Mouse (Mus musculus): ENCODE results near the gene Gm5134. TPM values are rescaled to one million over a fixed set of nuclear protein-coding genes. Genes with fewer than 3 reads are reported as not detected.

The Gm5134 gene
- polyA plus RNA-seq, 1 experiment from 2014 or later: not detected

GRCm38 (mm10) chr10:75930304-75930703 lies 24.0 kb upstream of the Gm5134 start:
- Histone ChIP-seq H3K9me3 (no peaks in the 10 kb centered on the region), H3K4me2 (peak overlapping the region; percentile 92; the same call in 1 of the 2 replicates), H3K27me3 (replicated peaks) (0 out of 2 replicates have a peak, but pooled peaks cover 5% of the 10 kb centered on the region), H3K4me3 (replicated peaks) (no peak overlapping the region), H3K9ac (no peak overlapping the region), H3K4me1 (peaks cover 30% of the 10 kb centered on the region), H3K36me3 (peaks cover 12% of the 10 kb centered on the region; the same call in 1 of the 2 replicates), H3K27ac (no peak overlapping the region)
- no peak for ATAC-seq (ENCODE audit: insufficient read depth, low FRiP score, low read depth)
- 19% methylated on average over 6 of the region's 6 CpGs for WGBS

GRCm38 (mm10) chr10:75931311-75931710 lies 23.0 kb upstream of the Gm5134 start:
- Histone ChIP-seq H3K36me3 (0 out of 2 replicates have a peak, but pooled peaks cover 8% of the 10 kb centered on the region), H3K27me3 (replicated peaks) (0 out of 2 replicates have a peak, but pooled peaks cover 5% of the 10 kb centered on the region), H3K4me2 (peak overlapping the region; percentile 92), H3K9ac (peak overlapping the region; percentile 58; the same call in 1 of the 2 replicates), H3K4me1 (peaks cover 38% of the 10 kb centered on the region), H3K27ac (no peak overlapping the region), H3K4me3 (replicated peaks) (peak overlapping the region; percentile 55), H3K9me3 (no peaks in the 10 kb centered on the region)
- ATAC-seq (ENCODE audit: insufficient read depth, low FRiP score, low read depth): no peak
- WGBS: 10% methylated on average over 7 of the region's 7 CpGs

GRCm38 (mm10) chr10:75932081-75932678 lies 22.1 kb upstream of the Gm5134 start:
- under 1% methylated on average over 44 of the region's 44 CpGs for WGBS
- ATAC-seq (ENCODE audit: insufficient read depth, low FRiP score, low read depth): peak; percentile 69
- Histone ChIP-seq H3K27ac (peak overlapping the region; percentile 40), H3K9ac (peak overlapping the region; percentile 58), H3K4me3 (replicated peaks) (peak overlapping the region; percentile 55), H3K36me3 (no peaks in the 10 kb centered on the region), H3K9me3 (no peaks in the 10 kb centered on the region), H3K4me2 (peak overlapping the region; percentile 92), H3K4me1 (peaks cover 38% of the 10 kb centered on the region), H3K27me3 (replicated peaks) (0 out of 2 replicates have a peak, but pooled peaks cover 5% of the 10 kb centered on the region)

- H3K4me1 ChIP-seq: peaks cover 38% of the 10 kb centered on the region
- H3K9me3 ChIP-seq: no peaks in the 10 kb centered on the region
- no peak for ATAC-seq (ENCODE audit: insufficient read depth, low FRiP score, low read depth)
- peak within 1 kb of the TSS; percentile 40 for H3K27ac ChIP-seq
- H3K4me2 ChIP-seq: peak within 1 kb of the TSS; percentile 92
- H3K9ac ChIP-seq: peak within 1 kb of the TSS; percentile 58
- H3K36me3 ChIP-seq: no peaks in the 10 kb centered on the region
- WGBS: 36% methylated on average over 6 of the region's 6 CpGs
- 0 out of 2 replicates have a peak, but pooled peaks cover 5% of the 10 kb centered on the region for H3K27me3 ChIP-seq (replicated peaks)
- H3K4me3 ChIP-seq (replicated peaks): peak within 1 kb of the TSS; percentile 55
Measured at GRCm38 (mm10) chr10:75932891-75933290, 21.4 kb upstream of the Gm5134 start, which contains the start of gene Chchd10. Gene Chchd10 (plus strand): TSS chr10:75933130.

- Histone ChIP-seq H3K4me3 (replicated peaks) (no peak overlapping the region; the same call in 1 of the 2 replicates), H3K27ac (no peak overlapping the region), H3K9me3 (no peaks in the 10 kb centered on the region), H3K4me1 (peaks cover 36% of the 10 kb centered on the region), H3K4me2 (no peak overlapping the region; the same call in 1 of the 2 replicates), H3K27me3 (replicated peaks) (0 out of 2 replicates have a peak, but pooled peaks cover 5% of the 10 kb centered on the region), H3K36me3 (no peaks in the 10 kb centered on the region), H3K9ac (no peak overlapping the region)
- no peak for ATAC-seq (ENCODE audit: insufficient read depth, low FRiP score, low read depth)
- 50% methylated on average over 1 of the region's 1 CpGs for WGBS
Measured at GRCm38 (mm10) chr10:75934991-75935390, 19.3 kb upstream of the Gm5134 start.

- Histone ChIP-seq H3K4me1 (peaks cover 27% of the 10 kb centered on the region), H3K4me2 (peak within 1 kb of the TSS; percentile 82), H3K27me3 (replicated peaks) (0 out of 2 replicates have a peak, but pooled peaks cover 5% of the 10 kb centered on the region), H3K9me3 (no peaks in the 10 kb centered on the region), H3K4me3 (replicated peaks) (peak within 1 kb of the TSS; percentile 55), H3K9ac (peak within 1 kb of the TSS; percentile 29), H3K36me3 (no peaks in the 10 kb centered on the region), H3K27ac (no peak within 1 kb of the TSS)
- 2% methylated on average over 51 of the region's 51 CpGs for WGBS
- ATAC-seq (ENCODE audit: insufficient read depth, low FRiP score, low read depth): peak; percentile 80
Measured at GRCm38 (mm10) chr10:75935680-75936541, 18.4 kb upstream of the Gm5134 start, which contains the start of gene Mmp11. Gene Mmp11 (minus strand): TSS chr10:75936496.

GRCm38 (mm10) chr10:75936909-75937667 lies 17.2 kb upstream of the Gm5134 start:
- WGBS: 52% methylated on average over 18 of the region's 18 CpGs
- no peak overlapping the region for H3K4me3 ChIP-seq (replicated peaks)
- H3K9me3 ChIP-seq: no peaks in the 10 kb centered on the region
- H3K36me3 ChIP-seq: no peaks in the 10 kb centered on the region
- H3K4me2 ChIP-seq: 0 out of 2 replicates have a peak overlapping the region, but pooled peaks have one; percentile 14
- H3K27ac ChIP-seq: no peak overlapping the region
- no peaks in the 10 kb centered on the region for H3K27me3 ChIP-seq (replicated peaks)
- H3K9ac ChIP-seq: no peak overlapping the region
- no peak for ATAC-seq (ENCODE audit: insufficient read depth, low FRiP score, low read depth)
- peaks cover 15% of the 10 kb centered on the region; the same call in 1 of the 2 replicates for H3K4me1 ChIP-seq

GRCm38 (mm10) chr10:75937851-75938643 lies 16.3 kb upstream of the Gm5134 start:
- Histone ChIP-seq H3K4me3 (replicated peaks) (no peak overlapping the region), H3K27ac (no peak overlapping the region), H3K27me3 (replicated peaks) (no peaks in the 10 kb centered on the region), H3K4me1 (peaks cover 10% of the 10 kb centered on the region; the same call in 1 of the 2 replicates), H3K36me3 (no peaks in the 10 kb centered on the region), H3K4me2 (no peak overlapping the region), H3K9ac (no peak overlapping the region), H3K9me3 (no peaks in the 10 kb centered on the region)
- 50% methylated on average over 10 of the region's 10 CpGs for WGBS
- ATAC-seq (ENCODE audit: insufficient read depth, low FRiP score, low read depth): no peak

GRCm38 (mm10) chr10:75939481-75940234 lies 14.7 kb upstream of the Gm5134 start:
- ATAC-seq (ENCODE audit: insufficient read depth, low FRiP score, low read depth): no peak; the same call in 1 of the 2 replicates
- Histone ChIP-seq H3K4me3 (replicated peaks) (no peak overlapping the region; the same call in 1 of the 2 replicates), H3K9me3 (no peaks in the 10 kb centered on the region), H3K36me3 (no peaks in the 10 kb centered on the region), H3K27me3 (replicated peaks) (no peaks in the 10 kb centered on the region), H3K27ac (no peak overlapping the region), H3K9ac (no peak overlapping the region), H3K4me1 (peaks cover 14% of the 10 kb centered on the region; the same call in 1 of the 2 replicates), H3K4me2 (no peak overlapping the region)
- WGBS: 52% methylated on average over 9 of the region's 9 CpGs

- 82% methylated on average over 5 of the region's 5 CpGs for WGBS
- H3K27me3 ChIP-seq (replicated peaks): no peaks in the 10 kb centered on the region
- H3K4me3 ChIP-seq (replicated peaks): no peak within 1 kb of the TSS; the same call in 1 of the 2 replicates
- H3K9ac ChIP-seq: no peak within 1 kb of the TSS
- no peaks in the 10 kb centered on the region for H3K36me3 ChIP-seq
- no peak within 1 kb of the TSS for H3K27ac ChIP-seq
- no peak for ATAC-seq (ENCODE audit: insufficient read depth, low FRiP score, low read depth)
- no peaks in the 10 kb centered on the region for H3K9me3 ChIP-seq
- H3K4me2 ChIP-seq: no peak within 1 kb of the TSS
- H3K4me1 ChIP-seq: peaks cover 10% of the 10 kb centered on the region; the same call in 1 of the 2 replicates
Measured at GRCm38 (mm10) chr10:75940520-75940919, 13.8 kb upstream of the Gm5134 start, which contains the start of gene Gm867. Gene Gm867 (minus strand): TSS chr10:75940672.
